Mouse (Mus musculus) left cerebral cortex, postnatal 4 days (tissue): ENCODE measurements around the gene Sec14l1. TPM values are rescaled to one million over a fixed set of nuclear protein-coding genes. Genes with fewer than 3 reads are reported as not detected.
"Not testable (repeated sequence)": the region's sequence is repeated elsewhere in the genome, so short reads cannot be mapped to it uniquely, and the experiment has no call there.

Source experiments
- DNase-seq: peaks from one replicate; pipeline ENCODE4 v3.0.0-alpha.2; 2022
- intact Hi-C: fragments of 180-260 bp; cut with DNase I; formaldehyde crosslinking; loops from one replicate; pipeline ENCODE4 v1.15.1; 2025
- total RNA-seq, 2 experiments: library from RNA; stranded (reverse); gene quantifications; 2 replicates each; pipeline ENCODE4 v1.2.3; 2021

The Sec14l1 gene
- 100 to 1,000 TPM; 127 to 130 TPM for total RNA-seq

GRCm38 (mm10) chr11:117114592-117115345 is at the start of gene Sec14l1:
TSS of gene Sec14l1 (plus strand) at chr11:117115168.
- DNase-seq = peak; percentile 100
- intact Hi-C loops = loop anchor here (5.0 kb wide), 1 partner anchor 58 kb away; no protein-coding TSS in a partner anchor

DNA sequence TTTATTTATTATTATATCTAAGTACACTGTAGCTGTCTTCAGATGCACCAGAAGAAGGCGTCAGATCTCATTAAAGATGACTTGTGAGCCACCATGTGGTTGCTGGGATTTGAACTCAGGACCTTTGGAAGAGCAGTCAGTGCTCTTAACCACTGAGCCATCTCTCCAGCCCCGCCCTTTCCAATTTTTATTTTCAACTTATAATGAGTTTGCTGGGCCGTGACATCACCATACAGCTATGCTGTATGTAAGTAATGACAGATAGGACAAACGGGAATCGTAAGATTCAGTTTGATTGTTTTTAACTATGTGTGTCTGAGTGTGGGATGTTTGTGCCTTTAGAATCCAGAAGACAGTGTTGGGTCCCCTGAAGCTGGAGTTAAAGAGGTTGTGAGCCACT is 49.4 kb upstream of the Sec14l1 start:
- intact Hi-C loops, DNase-seq: not testable (repeated sequence)

- no peak for DNase-seq
- intact Hi-C loops = no loop called here
These were observed 48.2 kb upstream of the Sec14l1 start for GRCm38 (mm10) chr11:117066738-117067137.

DNA sequence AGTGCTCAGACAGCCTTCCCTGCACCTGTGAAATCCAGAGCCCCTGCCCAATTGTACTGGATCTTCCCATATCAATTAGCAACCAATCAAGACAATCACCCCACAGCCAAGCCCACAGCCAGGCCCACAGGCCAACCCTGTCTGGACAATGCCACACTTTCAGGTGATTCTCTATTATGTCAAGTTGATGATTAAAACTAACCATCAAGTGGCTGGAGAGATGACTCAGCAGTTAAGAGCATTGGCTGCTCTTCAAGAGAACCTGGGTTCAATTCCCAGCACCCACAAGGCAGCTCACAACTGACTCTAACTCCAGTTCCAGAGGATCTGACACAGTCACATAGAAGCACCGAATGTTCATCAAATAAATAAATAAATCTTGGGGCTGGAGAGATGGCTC is 46.6 kb upstream of the Sec14l1 start:
- intact Hi-C loops = no loop called here
- DNase-seq = no peak

- DNase-seq = no peak
- intact Hi-C loops = no loop called here
These were observed 45.9 kb upstream of the Sec14l1 start for GRCm38 (mm10) chr11:117069027-117069426.

DNA sequence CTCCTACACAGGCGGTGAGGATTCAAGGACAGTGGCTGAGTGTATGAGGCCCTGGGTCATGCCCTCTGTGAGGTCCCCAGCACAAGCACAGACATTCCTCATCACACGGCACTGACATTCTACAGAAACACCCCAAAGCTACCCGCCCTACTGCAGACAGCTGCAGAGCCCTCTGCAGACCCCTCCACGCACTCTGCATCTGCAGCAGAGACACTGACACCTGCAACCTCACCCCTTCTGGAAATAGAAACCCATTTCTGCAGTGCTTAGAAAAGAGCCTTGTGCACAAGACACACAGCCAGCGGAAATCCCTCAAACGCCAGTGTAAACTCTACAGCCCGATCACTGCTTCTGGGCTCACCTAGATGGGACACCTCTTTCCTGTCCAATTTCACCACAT is 44.3 kb upstream of the Sec14l1 start:
- no peak for DNase-seq
- intact Hi-C loops = loop anchor here (2.0 to 10.0 kb wide), 4 partner anchors 64 to 754 kb away; partner anchors contain the start of genes Afmid and Tk1

DNA sequence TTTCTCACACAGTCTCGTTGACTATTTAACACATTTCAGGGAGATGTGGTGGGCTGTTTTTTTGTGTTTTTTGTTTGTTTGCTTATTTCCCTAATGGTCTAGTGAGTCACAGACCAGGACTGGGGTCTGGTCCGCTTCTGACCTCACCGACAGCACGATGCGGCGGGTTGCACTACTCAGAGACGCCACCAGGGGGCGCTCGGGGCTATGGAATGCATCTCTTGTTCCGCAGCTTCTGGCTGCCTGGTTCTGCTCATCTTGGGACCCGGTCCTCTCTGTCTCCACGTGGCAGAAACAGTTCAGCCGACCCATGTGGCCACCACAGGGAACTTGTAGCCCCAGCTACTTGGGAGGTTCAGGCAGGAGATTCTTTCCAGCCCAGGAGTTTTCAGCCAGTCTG is 42.8 kb upstream of the Sec14l1 start:
- intact Hi-C loops = loop anchor here (10.0 kb wide), 3 partner anchors 63 to 753 kb away; partner anchors contain the start of genes Afmid and Tk1
- peak; percentile 85 for DNase-seq

GRCm38 (mm10) chr11:117073426-117073825 is 41.5 kb upstream of the Sec14l1 start:
- intact Hi-C loops = loop anchor here (10.0 kb wide), 3 partner anchors 61 to 751 kb away; partner anchors contain the start of genes Afmid and Tk1

DNA sequence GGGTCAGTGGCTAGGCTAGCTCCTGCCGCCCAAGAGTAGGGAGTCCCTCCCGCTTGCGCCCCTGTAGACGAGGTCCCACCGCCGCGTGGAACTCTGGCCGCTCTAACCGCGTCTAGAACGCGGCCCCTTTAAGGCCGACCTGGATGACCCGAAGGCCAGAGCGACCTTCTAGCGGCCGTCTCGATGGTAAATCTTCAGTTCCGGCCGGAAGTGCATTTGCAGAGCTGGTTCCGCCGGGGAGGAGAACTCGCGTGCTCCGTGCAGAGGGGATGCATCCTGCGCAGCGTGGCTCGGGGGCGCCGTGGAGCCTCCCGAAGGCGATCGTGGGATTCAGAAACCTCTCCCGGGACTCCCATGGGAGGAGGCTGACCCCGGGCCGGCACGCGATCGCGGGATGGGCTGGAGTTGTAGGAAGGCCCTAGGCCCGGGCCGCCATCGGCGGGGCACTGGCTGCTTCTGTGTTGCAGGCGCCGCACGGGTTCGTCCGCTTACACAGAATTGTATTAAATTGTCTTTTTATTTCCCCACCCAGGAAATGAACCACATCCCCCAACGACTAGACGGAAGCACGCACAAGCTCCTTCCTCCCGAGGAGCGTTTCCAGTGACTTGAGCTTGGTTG is 38.3 kb upstream of the Sec14l1 start:
- DNase-seq = peak; percentile 79
- intact Hi-C loops = loop anchor here (10.0 kb wide), 3 partner anchors 58 to 748 kb away; partner anchors contain the start of genes Afmid and Tk1

More at GRCm38 (mm10) chr11:117073426-117073825, 41.5 kb upstream of the Sec14l1 start:
- no peak for DNase-seq

DNA sequence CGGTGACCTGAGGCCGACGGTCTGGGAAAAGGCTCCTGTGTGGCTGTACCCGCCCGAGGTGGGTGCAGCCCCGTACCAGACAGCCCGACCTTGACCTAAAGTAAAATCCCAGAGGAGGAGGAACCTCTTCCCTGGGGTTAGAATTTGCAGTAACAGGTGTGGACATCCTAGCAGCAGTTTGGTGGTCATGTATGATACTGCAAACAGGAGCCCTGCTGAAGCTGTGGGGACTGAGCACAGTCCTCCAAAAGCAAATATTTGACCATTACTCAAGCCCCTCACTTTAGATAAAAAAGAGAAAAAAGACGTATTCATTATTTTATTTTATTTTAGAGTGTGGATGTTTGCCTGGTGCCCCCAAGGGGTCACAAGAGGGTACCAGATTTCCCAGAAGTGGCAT is 37.7 kb upstream of the Sec14l1 start:
- no peak for DNase-seq
- intact Hi-C loops = loop anchor here (10.0 kb wide), 3 partner anchors 58 to 748 kb away; partner anchors contain the start of genes Afmid and Tk1

DNA sequence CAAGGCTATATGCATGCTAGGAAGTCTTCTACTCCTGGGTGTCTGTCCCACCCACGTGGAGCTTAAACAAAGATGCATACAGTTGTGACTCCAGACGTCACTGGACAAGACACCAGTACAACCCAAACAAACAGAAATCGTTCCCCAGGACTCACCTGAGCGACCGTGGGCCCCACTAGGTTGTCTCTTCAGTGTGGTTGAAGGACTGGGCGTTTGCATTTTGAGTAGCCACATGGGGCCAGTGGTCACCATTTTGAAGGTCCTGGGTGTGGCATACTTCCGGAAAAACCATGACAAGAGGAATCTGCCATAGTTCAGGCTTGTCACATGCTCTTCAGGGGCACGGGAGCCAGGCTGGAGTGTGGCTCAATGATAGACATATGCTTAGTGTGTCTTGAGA is 37.1 kb upstream of the Sec14l1 start:
- DNase-seq = no peak
- intact Hi-C loops = loop anchor here (10.0 kb wide), 3 partner anchors 57 to 747 kb away; partner anchors contain the start of genes Afmid and Tk1

- DNase-seq = no peak
- intact Hi-C loops = loop anchor here (10.0 kb wide), 3 partner anchors 56 to 746 kb away; partner anchors contain the start of genes Afmid and Tk1
These were observed 36.2 kb upstream of the Sec14l1 start for GRCm38 (mm10) chr11:117078637-117079240.

DNA sequence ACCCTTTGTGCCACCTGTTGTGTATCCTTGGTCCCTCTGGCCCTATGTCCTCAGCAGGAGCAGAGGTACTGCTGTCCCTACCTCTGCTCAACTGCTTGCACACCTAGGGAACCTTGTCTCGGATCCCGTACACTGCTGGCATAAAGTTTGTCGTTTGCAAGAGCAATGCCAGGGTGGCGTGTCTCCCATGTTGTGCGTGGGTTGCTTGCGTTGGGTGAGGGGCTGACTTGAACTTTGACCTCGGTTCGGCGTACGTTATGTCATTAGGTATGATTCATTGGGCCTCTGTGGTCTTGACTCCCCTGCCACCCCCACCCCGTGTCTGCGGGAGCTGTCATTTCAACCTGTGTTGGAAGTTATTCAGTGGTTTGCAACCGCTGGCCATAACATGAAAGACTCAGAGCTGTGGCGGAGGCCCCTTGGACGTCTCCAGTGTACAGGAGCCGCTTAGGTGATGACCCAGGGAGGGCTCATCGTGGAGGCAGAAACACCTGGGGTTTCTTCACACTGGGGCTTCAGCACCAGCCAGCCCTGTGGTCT is 35.2 kb upstream of the Sec14l1 start:
- no peak for DNase-seq
- intact Hi-C loops = loop anchor here (10.0 kb wide), 3 partner anchors 55 to 745 kb away; partner anchors contain the start of genes Afmid and Tk1

DNA sequence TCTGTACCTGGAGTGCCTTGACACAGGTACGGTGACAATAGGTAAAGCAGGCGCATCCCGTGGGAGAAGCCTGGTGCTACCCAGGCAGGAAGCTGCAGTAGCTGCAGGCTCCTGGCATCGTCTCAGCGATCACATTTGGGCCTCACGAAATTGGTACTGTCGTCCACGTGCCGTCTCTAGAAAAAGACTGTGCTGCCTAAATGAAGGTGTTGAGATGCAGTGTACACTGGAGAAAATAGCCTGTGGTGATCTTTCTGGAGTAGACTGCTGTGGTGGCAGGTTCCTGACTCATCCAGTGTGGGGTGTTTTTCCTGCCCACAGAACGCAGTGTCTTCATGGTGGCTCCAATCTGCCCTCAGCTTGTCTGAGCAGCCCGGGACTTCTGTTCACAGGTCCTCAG is 34.8 kb upstream of the Sec14l1 start:
- intact Hi-C loops = no loop called here
- no peak for DNase-seq

- peak; percentile 61 for DNase-seq
- intact Hi-C loops = no loop called here
These were observed 33.6 kb upstream of the Sec14l1 start for GRCm38 (mm10) chr11:117081165-117082064.

GRCm38 (mm10) chr11:117082353-117082934 is 32.5 kb upstream of the Sec14l1 start:
- intact Hi-C loops = no loop called here
- DNase-seq = no peak

- no peak for DNase-seq
- intact Hi-C loops = no loop called here
These were observed 31.7 kb upstream of the Sec14l1 start for GRCm38 (mm10) chr11:117083052-117083881.

GRCm38 (mm10) chr11:117083882-117084260 is 31.1 kb upstream of the Sec14l1 start:
- intact Hi-C loops = not testable (repeated sequence)

More at GRCm38 (mm10) chr11:117083882-117084260, 31.1 kb upstream of the Sec14l1 start:
- not testable (repeated sequence) for DNase-seq
